Mouse (Mus musculus) limb, embryonic 10.5 days (tissue): Measurements from ENCODE around the gene Tjp2. TPM values are rescaled to one million over a fixed set of nuclear protein-coding genes. Genes with fewer than 3 reads are reported as not detected.

Source experiments
- DNase-seq: peaks from one replicate; pipeline ENCODE4 v3.0.0-alpha.2; 2017; ENCODE audit warnings: low spot score
- H3K27ac ChIP-seq: fragments of 300-500 bp; sonication (generic); 2 replicates; pipeline ENCODE4 v1.5.1; 2016; ENCODE audit warnings: mild to moderate bottlenecking
- H3K27me3 ChIP-seq: fragments of 300-500 bp; sonication (generic); 2 replicates; pipeline ENCODE4 v1.6.1; 2016; ENCODE audit warnings: low read depth, mild to moderate bottlenecking; ENCODE audit not compliant: poor library complexity, severe bottlenecking
- H3K36me3 ChIP-seq: fragments of 300-500 bp; sonication (generic); 2 replicates; pipeline ENCODE4 v1.6.1; 2016; ENCODE audit warnings: mild to moderate bottlenecking, moderate library complexity
- H3K4me1 ChIP-seq: fragments of 300-500 bp; sonication (generic); 2 replicates; pipeline ENCODE4 v1.6.1; 2016
- H3K4me3 ChIP-seq: fragments of 300-500 bp; sonication (generic); 2 replicates; pipeline ENCODE4 v1.5.1; 2016; ENCODE audit warnings: mild to moderate bottlenecking, moderate library complexity
- H3K9me3 ChIP-seq: fragments of 300-500 bp; sonication (generic); replicated peaks from 2 replicates; pipeline ENCODE4 v1.6.1; 2016; ENCODE audit warnings: mild to moderate bottlenecking
- WGBS: fragments of 180-500 bp; shearing (Covaris S2); methylation state at CpG from one replicate; pipeline ENCODE4 v1.1.7; 2016; 5-methylcytosine and 5-hydroxymethylcytosine counted together
- polyA plus RNA-seq: library from polyadenylated mRNA; unstranded; fragments of >200 nt; fragmentation: Nextera tagmentation; extraction: Ambion mirVana; gene quantifications from 2 replicates; pipeline ENCODE4 v1.2.1, GENCODE M21; 2016

Gene Tjp2
- polyA plus RNA-seq, 1 experiment from 2014 or later, result 35.2 TPM

GRCm38 (mm10) chr19:24056880-24057279 is 167.9 kb downstream of the Tjp2 start:
- Histone ChIP-seq H3K27me3 (no peaks in the 10 kb centered on the region), H3K4me3 (no peak overlapping the region), H3K27ac (no peak overlapping the region), H3K9me3 (no peaks in the 10 kb centered on the region), H3K36me3 (no peaks in the 10 kb centered on the region), H3K4me1 (peaks cover 6% of the 10 kb centered on the region)
- WGBS, result 95% methylated on average over 1 of the region's 1 CpGs
- no peak for DNase-seq

- Histone ChIP-seq H3K27ac (no peak overlapping the region), H3K9me3 (no peaks in the 10 kb centered on the region), H3K27me3 (no peaks in the 10 kb centered on the region), H3K4me1 (peaks cover 6% of the 10 kb centered on the region), H3K36me3 (no peaks in the 10 kb centered on the region), H3K4me3 (no peak overlapping the region)
- 70% methylated on average over 2 of the region's 2 CpGs for WGBS
- no peak for DNase-seq
These were observed 169.9 kb downstream of the Tjp2 start for GRCm38 (mm10) chr19:24054904-24055303.

- no peak overlapping the region for H3K27ac ChIP-seq
- WGBS, result 47% methylated on average over 5 of the region's 5 CpGs
These were observed 170.6 kb downstream of the Tjp2 start for GRCm38 (mm10) chr19:24054265-24054664.

GRCm38 (mm10) chr19:24050514-24050913 is 174.3 kb downstream of the Tjp2 start:
- no peak overlapping the region for H3K4me3 ChIP-seq
- no peaks in the 10 kb centered on the region for H3K27me3 ChIP-seq
- H3K27ac ChIP-seq, result no peak overlapping the region

More at GRCm38 (mm10) chr19:24054265-24054664, 170.6 kb downstream of the Tjp2 start:
- DNase-seq, result no peak
- no peaks in the 10 kb centered on the region for H3K9me3 ChIP-seq
- no peaks in the 10 kb centered on the region for H3K27me3 ChIP-seq
- no peak overlapping the region for H3K4me3 ChIP-seq
- H3K4me1 ChIP-seq, result peaks cover 6% of the 10 kb centered on the region
- H3K36me3 ChIP-seq, result no peaks in the 10 kb centered on the region

GRCm38 (mm10) chr19:24049329-24049728 is 175.5 kb downstream of the Tjp2 start:
- no peak for DNase-seq
- H3K27me3 ChIP-seq, result no peaks in the 10 kb centered on the region
- H3K4me1 ChIP-seq, result peaks cover 3% of the 10 kb centered on the region
- 77% methylated on average over 3 of the region's 3 CpGs for WGBS
- H3K9me3 ChIP-seq, result no peaks in the 10 kb centered on the region
- H3K4me3 ChIP-seq, result no peak overlapping the region
- no peaks in the 10 kb centered on the region for H3K36me3 ChIP-seq
- no peak overlapping the region for H3K27ac ChIP-seq

More at GRCm38 (mm10) chr19:24050514-24050913, 174.3 kb downstream of the Tjp2 start:
- no peak for DNase-seq
- H3K9me3 ChIP-seq, result no peaks in the 10 kb centered on the region
- 76% methylated on average over 2 of the region's 2 CpGs for WGBS
- peaks cover 6% of the 10 kb centered on the region for H3K4me1 ChIP-seq
- no peaks in the 10 kb centered on the region for H3K36me3 ChIP-seq

GRCm38 (mm10) chr19:24046395-24046993 is 178.3 kb downstream of the Tjp2 start:
- no peaks in the 10 kb centered on the region for H3K27me3 ChIP-seq
- no peaks in the 10 kb centered on the region for H3K9me3 ChIP-seq
- H3K36me3 ChIP-seq, result no peaks in the 10 kb centered on the region
- no peak for DNase-seq
- no peak overlapping the region for H3K4me3 ChIP-seq
- 88% methylated on average over 10 of the region's 10 CpGs for WGBS
- H3K4me1 ChIP-seq, result no peaks in the 10 kb centered on the region
- H3K27ac ChIP-seq, result no peak overlapping the region

Other genes starting within 250 kb of the Tjp2 start
- 0.20 and 0.28 TPM in 2 replicates for gene Fam189a2, start 194.0 kb downstream of the Tjp2 start, polyA plus RNA-seq
- gene Fxn, start 55.6 kb upstream of the Tjp2 start, polyA plus RNA-seq, result 62.7 and 67.1 TPM in 2 replicates